Mouse (Mus musculus) forebrain, embryonic 14.5 days (tissue): ENCODE data around the gene Pmm2. TPM values are rescaled to one million over a fixed set of nuclear protein-coding genes. Genes with fewer than 3 reads are reported as not detected.

Experiments used
- ATAC-seq: fragments of 200-750 bp; cut with Nextera tagmentation; 2 replicates; pipeline ENCODE4 v1.8.0; 2017; ENCODE audit warnings: mild to moderate bottlenecking, moderate library complexity
- DNase-seq: peaks from one replicate; pipeline ENCODE4 v3.0.0-alpha.2; 2015; ENCODE audit warnings: low spot score
- H3K27ac ChIP-seq: fragments of 300-500 bp; sonication (generic); 2 replicates; pipeline ENCODE4 v1.5.1; 2014; ENCODE audit warnings: low read depth, mild to moderate bottlenecking, control low read depth, low read length, moderate library complexity
- H3K27me3 ChIP-seq: fragments of 300-500 bp; sonication (generic); replicated peaks from 2 replicates; pipeline ENCODE4 v1.6.1; 2014; ENCODE audit warnings: low read length, control low read depth, mixed read lengths; ENCODE audit not compliant: control insufficient read depth, insufficient read depth
- H3K36me3 ChIP-seq: fragments of 300-500 bp; sonication (generic); 2 replicates; pipeline ENCODE4 v1.6.1; 2014; ENCODE audit warnings: low read length, control low read depth; ENCODE audit not compliant: control insufficient read depth, insufficient read depth
- H3K4me1 ChIP-seq: fragments of 300-500 bp; sonication (generic); 2 replicates; pipeline ENCODE4 v1.6.1; 2014; ENCODE audit warnings: antibody characterized with exemption, low read length, control low read depth; ENCODE audit not compliant: control insufficient read depth, insufficient read depth
- H3K4me2 ChIP-seq: fragments of 300-500 bp; sonication (generic); 2 replicates; pipeline ENCODE4 v1.6.1; 2014; ENCODE audit warnings: mild to moderate bottlenecking, control low read depth, low read length
- H3K4me3 ChIP-seq: fragments of 300-500 bp; sonication (generic); 2 replicates; pipeline ENCODE4 v1.5.1; 2014; ENCODE audit warnings: low read depth, low read length, control low read depth
- H3K9ac ChIP-seq: fragments of 300-500 bp; sonication (generic); 2 replicates; pipeline ENCODE4 v1.6.1; 2014; ENCODE audit warnings: mild to moderate bottlenecking, low read length, control low read depth, moderate library complexity
- H3K9me3 ChIP-seq: fragments of 300-500 bp; sonication (generic); replicated peaks from 2 replicates; pipeline ENCODE4 v1.6.1; 2016; ENCODE audit warnings: low read length, control low read depth, mixed read lengths; ENCODE audit not compliant: control insufficient read depth
- WGBS: fragments of 180-500 bp; shearing (Covaris S2); extraction: QIAGEN DNeasy Blood & Tissue Kit; methylation state at CpG from one replicate; pipeline ENCODE4 v1.1.7; 2014; 5-methylcytosine and 5-hydroxymethylcytosine counted together
- microRNA-seq: library from miRNA; unstranded; fragments of <30 nt; microRNA quantifications from one replicate; pipeline ENCODE4, GENCODE M21; 2016
- polyA plus RNA-seq: library from polyadenylated mRNA; unstranded; fragments of >200 nt; fragmentation: Nextera tagmentation; extraction: Ambion mirVana; gene quantifications from 2 replicates; pipeline ENCODE4 v1.2.1, GENCODE M21; 2014

The Pmm2 gene
- polyA plus RNA-seq, 1 experiment from 2014 or later: 36.3 TPM

DNA sequence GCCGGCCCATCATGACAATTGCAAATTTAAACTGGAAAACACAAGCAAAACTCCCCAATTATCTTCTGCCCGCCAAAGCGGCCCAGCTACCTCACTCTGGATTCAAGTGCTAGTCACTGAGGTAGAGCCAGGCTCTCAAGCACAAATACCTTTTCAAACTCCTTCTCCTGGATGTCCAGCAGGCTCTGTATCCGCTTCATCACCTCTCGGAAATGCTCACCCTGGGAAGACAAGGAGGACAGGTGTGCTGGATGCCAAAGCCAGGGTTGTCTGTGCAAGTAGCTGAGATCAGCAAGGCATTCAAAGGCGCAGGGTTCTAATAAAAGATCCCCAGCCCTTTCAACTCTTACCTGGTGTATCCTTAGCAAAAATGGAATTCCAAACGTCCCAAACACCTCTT is 53.7 kb downstream of the Pmm2 start:
- no peak overlapping the region for H3K4me3 ChIP-seq
- no peak for ATAC-seq
- H3K4me1 ChIP-seq: no peaks in the 10 kb centered on the region
- H3K4me2 ChIP-seq: no peak overlapping the region
- H3K36me3 ChIP-seq: peaks cover 82% of the 10 kb centered on the region
- H3K9me3 ChIP-seq: no peaks in the 10 kb centered on the region
- no peak for DNase-seq
- no peak overlapping the region for H3K27ac ChIP-seq
- 93% methylated on average over 7 of the region's 7 CpGs for WGBS
- no peak overlapping the region for H3K9ac ChIP-seq
- no peaks in the 10 kb centered on the region for H3K27me3 ChIP-seq

- H3K27ac ChIP-seq: no peak overlapping the region
- H3K9ac ChIP-seq: no peak overlapping the region
- H3K36me3 ChIP-seq: peaks cover 96% of the 10 kb centered on the region
- H3K9me3 ChIP-seq: no peaks in the 10 kb centered on the region
- WGBS: 86% methylated on average over 8 of the region's 8 CpGs
- H3K4me1 ChIP-seq: no peaks in the 10 kb centered on the region
- no peak for DNase-seq
- no peak for ATAC-seq
- H3K4me3 ChIP-seq: no peak overlapping the region
- H3K27me3 ChIP-seq: no peaks in the 10 kb centered on the region
- H3K4me2 ChIP-seq: no peak overlapping the region
Measured at GRCm38 (mm10) chr16:8699556-8699955, 62.1 kb downstream of the Pmm2 start.

DNA sequence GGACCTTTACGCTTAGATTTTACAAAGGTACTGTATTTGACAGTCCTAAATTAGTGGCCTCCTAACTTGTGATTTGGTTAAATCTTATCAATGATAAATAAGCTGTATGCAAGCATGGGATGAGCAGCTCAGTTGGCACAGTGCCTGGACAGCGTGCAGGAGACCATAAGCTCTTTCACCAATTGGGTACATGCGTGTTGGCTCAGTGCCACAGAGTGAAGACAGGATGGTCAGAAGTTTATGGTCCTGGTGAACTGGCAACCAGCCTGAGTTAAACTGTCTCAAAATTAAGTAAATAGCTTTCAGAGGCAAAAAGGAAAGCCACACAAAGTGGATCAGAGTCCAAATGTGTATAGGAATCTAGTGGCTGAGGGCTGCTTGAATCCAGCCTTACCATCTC is 63.1 kb downstream of the Pmm2 start:
- DNase-seq: peak; percentile 25
- no peak overlapping the region for H3K9ac ChIP-seq
- 87% methylated on average over 3 of the region's 3 CpGs for WGBS
- ATAC-seq: no peak
- no peaks in the 10 kb centered on the region for H3K9me3 ChIP-seq
- H3K27me3 ChIP-seq: no peaks in the 10 kb centered on the region
- H3K4me2 ChIP-seq: no peak overlapping the region
- peaks cover 93% of the 10 kb centered on the region for H3K36me3 ChIP-seq
- H3K4me1 ChIP-seq: no peaks in the 10 kb centered on the region
- no peak overlapping the region for H3K4me3 ChIP-seq
- H3K27ac ChIP-seq: no peak overlapping the region

DNA sequence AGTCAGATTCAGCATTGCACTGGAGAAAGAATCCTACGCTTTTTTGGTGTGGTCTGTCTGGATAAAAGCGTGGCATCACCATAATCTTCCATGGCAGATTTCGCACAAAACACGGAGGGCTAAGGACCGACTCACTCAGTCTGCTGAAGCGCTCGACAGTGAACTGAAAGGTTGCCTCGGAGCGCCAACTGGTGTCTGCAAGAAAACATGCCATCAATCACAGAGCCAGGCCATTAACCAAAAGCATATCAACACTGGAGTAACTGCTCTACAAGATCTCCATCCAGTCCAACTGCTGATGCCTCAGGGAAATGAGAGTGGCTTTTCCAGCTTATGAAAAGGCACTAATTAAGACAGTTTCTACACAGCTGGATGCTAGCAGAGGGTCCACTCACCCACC is 74.5 kb downstream of the Pmm2 start:
- Histone ChIP-seq H3K4me1 (no peaks in the 10 kb centered on the region), H3K4me2 (no peak overlapping the region), H3K9me3 (no peaks in the 10 kb centered on the region), H3K4me3 (no peak overlapping the region), H3K36me3 (peaks cover 88% of the 10 kb centered on the region), H3K9ac (no peak overlapping the region), H3K27ac (no peak overlapping the region), H3K27me3 (no peaks in the 10 kb centered on the region)
- WGBS: 67% methylated on average over 9 of the region's 9 CpGs
- no peak for DNase-seq
- no peak for ATAC-seq

Small RNAs within 50 kb of the gene (microRNA-seq; reads per million reads assigned to microRNA genes)
- not detected for gene Gm22137

Other genes with a start within 250 kb of the Pmm2 start
- not detected in 2 replicates for gene Tmem114, start 212.5 kb upstream of the Pmm2 start, polyA plus RNA-seq
- 43.9 and 48.6 TPM in 2 replicates for gene Mettl22, start 166.9 kb upstream of the Pmm2 start, polyA plus RNA-seq
- 34.9 and 36.0 TPM in 2 replicates for gene Abat, start 124.2 kb upstream of the Pmm2 start, polyA plus RNA-seq
- gene Tmem186, start within 50 bp of the Pmm2 start, polyA plus RNA-seq: 14.8 TPM in 2 replicates
- 84.0 and 95.0 TPM in 2 replicates for gene Carhsp1, start 34.5 kb downstream of the Pmm2 start, polyA plus RNA-seq
- gene Gm5767, start 43.1 kb downstream of the Pmm2 start, polyA plus RNA-seq: not detected in 2 replicates
- 42.1 and 42.7 TPM in 2 replicates for gene Usp7, start 154.6 kb downstream of the Pmm2 start, polyA plus RNA-seq
- 19.6 and 24.9 TPM in 2 replicates for gene 1810013L24Rik, start 192.4 kb downstream of the Pmm2 start, polyA plus RNA-seq